Mouse (Mus musculus) layer of hippocampus, adult 18-20 months (tissue): Measurements from ENCODE around the gene A730061H03Rik. TPM values are rescaled to one million over a fixed set of nuclear protein-coding genes. Genes with fewer than 3 reads are reported as not detected.

ENCODE experiments used
- DNase-seq, 2 experiments: peaks; one replicate each; pipeline ENCODE4 v3.0.0; 2022; ENCODE audit warnings: low spot score in 2 of 2
- total RNA-seq, 2 experiments: library from RNA; stranded (reverse); gene quantifications; 2 replicates each; pipeline ENCODE4 v1.2.3; 2021

The A730061H03Rik gene
- total RNA-seq, 2 experiments from 2014 or later, result 0.79 to 1.6 TPM

- no peak for DNase-seq
Measured at GRCm38 (mm10) chr14:55551794-55552193, 8.4 kb downstream of the A730061H03Rik start.

GRCm38 (mm10) chr14:55551347-55551746 lies 8.9 kb downstream of the A730061H03Rik start:
- DNase-seq, result no peak

GRCm38 (mm10) chr14:55550191-55550590 lies 10.0 kb downstream of the A730061H03Rik start:
- DNase-seq, result no peak

GRCm38 (mm10) chr14:55544334-55544733 lies 15.9 kb downstream of the A730061H03Rik start:
- DNase-seq, result no peak

GRCm38 (mm10) chr14:55542268-55542667 lies 17.9 kb downstream of the A730061H03Rik start:
- DNase-seq, result no peak

- DNase-seq, result peak; percentile 57 to 80
Measured at GRCm38 (mm10) chr14:55540787-55541321, 19.4 kb downstream of the A730061H03Rik start.

GRCm38 (mm10) chr14:55540067-55540786 lies 20.0 kb downstream of the A730061H03Rik start, which contains the start of gene Pck2:
Gene Pck2 (plus strand): TSS chr14:55540266.
- peak; percentile 63 to 75 for DNase-seq

- DNase-seq, result peak in 1 of 2 experiments; percentile 47
Measured at GRCm38 (mm10) chr14:55536116-55536745, 24.0 kb downstream of the A730061H03Rik start.

GRCm38 (mm10) chr14:55527940-55528339 lies 32.3 kb downstream of the A730061H03Rik start:
- peak in 1 of 2 experiments; percentile 57 for DNase-seq

- DNase-seq, result no peak
Measured at GRCm38 (mm10) chr14:55526674-55527073, 33.5 kb downstream of the A730061H03Rik start.

- no peak for DNase-seq
Measured at GRCm38 (mm10) chr14:55524785-55525184, 35.4 kb downstream of the A730061H03Rik start, which contains the start of gene Nrl. Gene Nrl (minus strand): TSS chr14:55524981.

GRCm38 (mm10) chr14:55524062-55524461 lies 36.1 kb downstream of the A730061H03Rik start:
- no peak for DNase-seq

GRCm38 (mm10) chr14:55520451-55521361 lies 39.5 kb downstream of the A730061H03Rik start:
- DNase-seq, result peak in 1 of 2 experiments; percentile 65

- peak in 1 of 2 experiments; percentile 52 for DNase-seq
Measured at GRCm38 (mm10) chr14:55519604-55520003, 40.6 kb downstream of the A730061H03Rik start.

- peak; percentile 82 to 86 for DNase-seq
Measured at GRCm38 (mm10) chr14:55518897-55519296, 41.3 kb downstream of the A730061H03Rik start.

GRCm38 (mm10) chr14:55515846-55516245 lies 44.4 kb downstream of the A730061H03Rik start:
- no peak for DNase-seq

- no peak for DNase-seq
Measured at GRCm38 (mm10) chr14:55513927-55514326, 46.3 kb downstream of the A730061H03Rik start.

- DNase-seq, result peak; percentile 83 to 88
Measured at GRCm38 (mm10) chr14:55511037-55511436, 49.2 kb downstream of the A730061H03Rik start.

- DNase-seq, result peak; percentile 65 to 73
Measured at GRCm38 (mm10) chr14:55510125-55510731, 50.0 kb downstream of the A730061H03Rik start, which contains the start of gene Cpne6. Gene Cpne6 (plus strand): TSS chr14:55510445.
